Mouse (Mus musculus) heart, embryonic 15.5 days (tissue): Measurements from ENCODE around the gene Rnf222. TPM values are rescaled to one million over a fixed set of nuclear protein-coding genes. Genes with fewer than 3 reads are reported as not detected.

Experiments used
- polyA plus RNA-seq: library from polyadenylated mRNA; unstranded; fragments of >200 nt; fragmentation: Nextera tagmentation; extraction: Ambion mirVana; gene quantifications from 2 replicates; pipeline ENCODE4 v1.2.1, GENCODE M21; 2015

Gene Rnf222
- polyA plus RNA-seq, 1 experiment from 2014 or later, result 0.19 TPM

Other genes with a start within 250 kb of the Rnf222 start
- 90.9 and 110 TPM in 2 replicates for gene Myh10, start 197.0 kb upstream of the Rnf222 start, polyA plus RNA-seq
- 65.5 and 69.3 TPM in 2 replicates for gene Ndel1, start 16.7 kb upstream of the Rnf222 start, polyA plus RNA-seq
- 507 and 557 TPM in 2 replicates for gene Rpl26, start 13.0 kb downstream of the Rnf222 start, polyA plus RNA-seq
- not detected in 2 replicates for gene Odf4, start 38.5 kb downstream of the Rnf222 start, polyA plus RNA-seq
- 10.8 and 12.7 TPM in 2 replicates for gene Arhgef15, start 68.9 kb downstream of the Rnf222 start, polyA plus RNA-seq
- gene Slc25a35, start 79.6 kb downstream of the Rnf222 start, polyA plus RNA-seq, result 2.0 and 2.2 TPM in 2 replicates
- gene Rangrf, start 86.6 kb downstream of the Rnf222 start, polyA plus RNA-seq, result 67.4 and 78.4 TPM in 2 replicates
- 14.9 and 18.7 TPM in 2 replicates for gene Pfas, start 119.9 kb downstream of the Rnf222 start, polyA plus RNA-seq
- gene Ctc1, start 127.4 kb downstream of the Rnf222 start, polyA plus RNA-seq, result 38.3 and 47.5 TPM in 2 replicates
- gene Aurkb, start 157.1 kb downstream of the Rnf222 start, polyA plus RNA-seq, result 64.3 and 92.4 TPM in 2 replicates
- gene Borcs6, start 171.2 kb downstream of the Rnf222 start, polyA plus RNA-seq, result 10.5 and 11.7 TPM in 2 replicates
- 37.0 and 40.9 TPM in 2 replicates for gene Tmem107, start 182.3 kb downstream of the Rnf222 start, polyA plus RNA-seq
- gene Vamp2, start 199.9 kb downstream of the Rnf222 start, polyA plus RNA-seq, result 82.2 and 96.4 TPM in 2 replicates
- gene Per1, start 206.7 kb downstream of the Rnf222 start, polyA plus RNA-seq, result 16.1 and 25.2 TPM in 2 replicates
- 0.52 and 0.57 TPM in 2 replicates for gene Hes7, start 231.9 kb downstream of the Rnf222 start, polyA plus RNA-seq
- 0.51 and 0.60 TPM in 2 replicates for gene 9130213A22Rik, start 234.0 kb downstream of the Rnf222 start, polyA plus RNA-seq
- gene Aloxe3, start 237.3 kb downstream of the Rnf222 start, polyA plus RNA-seq, result 0.18 and 0.37 TPM in 2 replicates